Mouse (Mus musculus) urinary bladder, postnatal 36 days (tissue): ENCODE data around the gene Slc8a1.

ENCODE experiments used
- DNase-seq, 2 experiments: peaks; one replicate each; pipeline ENCODE4 v3.0.0; 2022; ENCODE audit warnings: low spot score in 2 of 2, mixed read lengths in 1 of 2

Slc8a1 gene

DNA sequence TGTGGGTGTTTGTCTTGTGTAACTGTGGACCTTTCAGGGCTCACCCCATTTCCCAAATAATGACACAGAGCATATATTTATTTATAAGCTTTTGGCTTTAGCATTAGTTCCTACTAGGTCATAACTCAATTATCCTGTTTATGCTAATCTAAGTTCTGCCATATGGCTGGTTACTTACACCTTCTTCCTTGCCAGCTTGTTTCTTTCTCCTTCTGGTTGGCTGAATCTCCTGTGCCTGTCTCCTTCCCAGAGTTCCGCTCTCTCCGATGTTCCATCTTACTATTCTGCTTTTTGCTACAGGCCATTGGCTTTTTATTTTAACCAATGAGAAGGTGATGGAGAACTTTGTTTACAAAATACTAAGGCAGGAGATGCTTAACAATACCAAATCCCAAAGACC, 374.8 kb downstream of the Slc8a1 start:
- DNase-seq: no peak

DNA sequence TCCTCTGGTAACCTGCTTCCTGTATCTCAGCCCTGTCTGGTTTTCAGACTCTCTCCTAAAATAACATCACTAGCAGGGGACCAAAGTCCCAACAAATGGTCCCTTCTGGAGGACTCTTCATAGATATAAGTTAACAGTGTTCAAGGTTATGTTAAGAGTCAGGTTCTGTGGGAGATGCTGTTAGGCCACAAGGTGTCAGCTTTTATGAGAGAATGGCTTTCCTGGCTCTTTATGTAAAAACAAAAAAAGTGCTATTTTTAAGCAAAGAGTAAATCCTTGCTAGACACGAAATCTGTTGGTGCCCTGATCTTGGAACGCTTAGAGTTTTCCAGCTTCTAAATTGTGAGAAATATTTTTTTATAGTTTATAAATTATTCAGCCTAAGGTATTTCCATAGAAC, 377.6 kb downstream of the Slc8a1 start:
- DNase-seq: no peak

DNA sequence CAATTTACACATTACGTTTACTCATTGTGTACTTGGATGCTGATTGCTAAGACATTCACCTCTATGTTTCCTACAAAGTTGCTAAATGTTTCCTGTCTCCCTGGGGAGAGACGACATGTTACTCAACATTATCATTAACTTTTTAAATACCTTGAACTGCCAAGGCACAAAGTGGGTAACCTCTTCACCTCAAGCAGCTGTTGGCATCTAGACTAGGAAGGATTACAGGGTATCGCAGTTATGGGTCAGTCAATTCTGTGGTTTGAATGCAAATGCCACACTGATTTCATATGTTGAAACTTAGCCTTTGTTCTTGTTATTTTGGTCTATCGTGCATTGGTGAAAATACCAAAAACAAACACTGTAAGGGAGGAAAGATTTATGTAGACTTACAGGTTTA, 378.1 kb downstream of the Slc8a1 start:
- no peak for DNase-seq

DNA sequence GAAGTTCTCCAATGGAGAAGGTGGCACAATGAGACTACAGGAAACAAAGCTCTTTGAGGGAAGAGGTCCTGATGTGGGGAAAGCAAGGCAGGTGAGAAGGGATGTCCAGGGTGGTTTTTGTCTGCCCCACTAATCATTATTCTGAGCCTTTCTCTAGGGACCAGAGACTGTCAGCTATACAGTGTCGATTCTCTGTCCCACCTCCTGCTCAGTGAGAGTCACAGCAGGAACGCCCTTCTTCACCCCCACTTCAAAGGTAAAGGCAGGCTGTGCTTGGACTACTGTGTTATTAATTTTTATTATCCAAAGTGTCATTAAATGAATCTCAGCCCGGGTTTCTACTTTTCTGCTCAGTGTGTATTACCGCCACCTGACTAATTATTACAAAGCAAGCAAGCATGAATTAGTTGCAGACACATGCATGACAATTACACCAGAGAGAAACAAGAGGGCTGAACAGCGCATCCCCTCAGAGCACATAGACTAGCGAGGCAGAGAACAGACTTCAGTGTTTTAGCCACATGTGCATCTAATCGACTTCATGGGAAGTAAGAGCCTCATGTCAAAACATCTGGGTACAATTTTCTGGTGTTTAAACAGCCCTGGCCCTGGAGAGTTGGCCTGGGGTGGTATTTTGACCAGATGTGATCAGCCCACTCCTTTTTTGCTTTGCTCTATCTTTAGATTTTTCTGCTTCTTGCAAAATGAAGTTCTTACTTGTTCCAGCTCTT, 402.0 kb downstream of the Slc8a1 start:
- no peak for DNase-seq

DNA sequence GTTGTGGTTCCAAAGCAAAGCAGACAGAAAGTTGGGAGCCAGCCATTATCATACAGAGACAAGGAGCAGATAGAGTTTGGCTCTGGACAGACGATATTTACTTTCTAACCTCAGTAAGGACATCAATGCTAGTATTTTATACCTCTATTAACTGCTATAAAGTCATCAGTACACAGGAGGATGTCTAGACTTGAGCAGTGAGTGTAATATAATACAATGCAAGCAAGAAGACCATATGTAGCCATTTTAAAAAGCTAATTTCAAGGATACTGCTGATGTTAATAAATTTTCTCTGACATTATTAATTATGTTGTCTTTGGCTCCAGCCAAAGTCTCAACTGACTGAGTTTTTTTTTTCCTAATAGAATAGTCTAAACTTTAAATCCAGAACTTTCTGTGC, 402.7 kb downstream of the Slc8a1 start:
- no peak for DNase-seq
